Mouse (Mus musculus): ENCODE measurements around the gene Fshr. TPM values are rescaled to one million over a fixed set of nuclear protein-coding genes. Genes with fewer than 3 reads are reported as not detected.

The Fshr gene
- polyA plus RNA-seq, 1 experiment from 2014 or later: not detected

- Histone ChIP-seq H3K9me3 (replicated peaks; ENCODE audit: low read length) (no peaks in the 10 kb centered on the region), H3K27ac (no peak overlapping the region), H3K4me1 (replicated peaks; ENCODE audit: insufficient read depth, low read length) (no peaks in the 10 kb centered on the region), H3K4me3 (replicated peaks; ENCODE audit: low read depth, low read length) (no peak overlapping the region), H3K36me3 (ENCODE audit: insufficient read depth, low read length) (no peaks in the 10 kb centered on the region), H3K9ac (ENCODE audit: low read depth, low read length) (no peak overlapping the region), H3K4me2 (ENCODE audit: low read length) (no peak overlapping the region), H3K27me3 (ENCODE audit: insufficient read depth, low read length) (no peaks in the 10 kb centered on the region)
- 78% methylated on average over 3 of the region's 3 CpGs for WGBS
- ATAC-seq (replicated peaks; ENCODE audit: low FRiP score, low read depth) (no peak), DNase-seq (ENCODE audit: low spot score) (no peak)
- TF ChIP-seq CTCF (IDR thresholded peaks at IDR 0.05; ENCODE audit: low read depth): no peak
Measured at GRCm38 (mm10) chr17:88936941-88937340, 263.5 kb downstream of the Fshr start.
